Mouse (Mus musculus) testis, adult 2 months (tissue): ENCODE results near the gene S100pbp.

Experiments
- CTCF ChIP-seq: fragments of 200-500 bp; IDR thresholded peaks from 2 replicates; pipeline ENCODE4 v1.5.1; 2012; ENCODE audit warnings: low read depth, mild to moderate bottlenecking, inconsistent platforms, low read length, moderate library complexity; ENCODE audit not compliant: control insufficient read depth, insufficient read depth, insufficient replicate concordance
- POLR2A ChIP-seq: fragments of 200-500 bp; IDR thresholded peaks from 2 replicates; pipeline ENCODE4 v1.6.1; 2012; ENCODE audit warnings: low read depth, mild to moderate bottlenecking, inconsistent platforms, low read length, moderate library complexity; ENCODE audit not compliant: control insufficient read depth

DNA sequence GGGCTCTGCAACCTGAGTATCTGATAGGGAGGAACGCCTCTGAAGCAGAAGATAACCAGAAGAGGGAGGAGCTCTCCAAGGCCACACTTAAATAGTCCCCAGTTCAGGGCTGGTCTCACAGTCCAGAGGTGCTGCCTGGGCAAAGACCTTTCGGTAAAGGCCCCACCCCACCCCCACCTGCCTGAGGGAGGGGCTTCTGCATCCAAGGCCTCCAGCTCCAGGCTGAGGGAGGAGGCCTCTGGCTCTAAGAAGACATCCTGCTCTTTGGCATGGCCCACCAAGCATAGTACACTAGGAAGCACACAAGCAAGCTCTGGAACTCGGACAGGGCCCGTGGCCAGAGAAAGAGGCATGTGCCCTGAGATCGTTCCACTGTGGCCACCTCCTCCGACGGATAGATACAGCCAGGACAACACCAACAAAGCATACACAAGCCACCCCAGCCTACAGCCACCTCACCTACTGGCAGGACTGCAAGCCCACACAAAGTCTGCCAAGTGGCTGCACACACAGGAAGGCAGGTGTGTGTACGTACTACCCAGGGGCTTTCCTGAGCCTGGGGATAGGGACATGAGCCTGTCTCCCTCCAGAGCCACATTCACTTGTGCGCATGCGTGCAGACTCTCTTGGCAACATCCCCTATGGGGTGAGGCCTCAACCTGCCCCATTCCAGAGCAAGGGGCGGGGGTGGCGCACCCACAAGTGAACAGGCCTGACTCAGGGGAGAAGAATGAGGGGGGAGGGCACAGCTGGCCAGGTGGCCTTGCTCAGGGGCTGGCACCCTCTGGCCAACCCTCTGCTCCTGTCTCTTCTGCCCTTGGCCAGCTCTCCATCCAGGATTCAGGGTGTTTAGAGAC, 42.3 kb upstream of the S100pbp start:
- TF ChIP-seq CTCF (no peak), POLR2A (no peak)
